Mouse (Mus musculus): ENCODE measurements at regions not wholly inside any gene's neighbourhood (a gene's known extent, or its start where the extent isn't known, plus 50 kb on each side); places are given as distances from the start of the nearest gene placed in this dataset.

DNA sequence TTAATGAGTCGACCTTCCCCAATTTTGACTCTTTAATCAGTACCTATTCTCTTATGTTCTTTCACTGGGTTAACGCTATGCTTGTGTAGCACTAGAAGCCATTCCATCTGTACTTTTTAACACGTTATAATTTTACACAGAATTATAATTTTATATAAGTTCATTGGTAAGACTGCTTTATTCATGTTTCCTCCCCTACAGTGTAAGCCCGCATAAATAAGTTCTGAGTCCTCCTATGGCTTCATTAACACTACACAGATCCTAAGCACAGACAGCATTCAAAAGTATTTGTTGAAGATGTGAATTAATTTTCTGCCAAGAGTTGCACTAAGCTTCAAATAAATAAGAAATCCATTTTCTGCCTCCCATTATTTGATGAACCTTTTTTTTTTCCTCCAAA is 176.1 kb upstream of the Usp25 start:
- DNase-seq (ENCODE audit: low read depth, low spot score): no peak

DNA sequence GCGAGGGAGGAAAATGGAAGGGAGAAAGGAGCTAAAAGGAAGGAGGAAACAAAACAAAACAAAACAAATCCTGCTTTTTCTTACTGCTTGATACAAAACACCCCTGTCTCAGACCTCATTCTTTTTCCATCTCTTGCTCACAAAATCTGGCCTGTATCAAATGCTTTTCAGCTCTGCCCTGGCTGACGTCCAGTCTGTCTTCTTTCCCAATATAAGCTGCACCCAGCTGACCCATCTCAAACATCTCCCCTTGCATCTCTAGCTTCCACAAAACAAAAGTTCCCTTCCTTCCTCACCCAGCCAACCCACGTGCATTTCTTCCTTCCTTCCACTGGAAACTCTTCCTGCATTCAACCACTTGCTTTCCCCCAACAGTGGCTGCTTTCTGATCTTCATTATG is 183.1 kb upstream of the Usp25 start:
- DNase-seq (ENCODE audit: low read depth, low spot score): no peak

DNA sequence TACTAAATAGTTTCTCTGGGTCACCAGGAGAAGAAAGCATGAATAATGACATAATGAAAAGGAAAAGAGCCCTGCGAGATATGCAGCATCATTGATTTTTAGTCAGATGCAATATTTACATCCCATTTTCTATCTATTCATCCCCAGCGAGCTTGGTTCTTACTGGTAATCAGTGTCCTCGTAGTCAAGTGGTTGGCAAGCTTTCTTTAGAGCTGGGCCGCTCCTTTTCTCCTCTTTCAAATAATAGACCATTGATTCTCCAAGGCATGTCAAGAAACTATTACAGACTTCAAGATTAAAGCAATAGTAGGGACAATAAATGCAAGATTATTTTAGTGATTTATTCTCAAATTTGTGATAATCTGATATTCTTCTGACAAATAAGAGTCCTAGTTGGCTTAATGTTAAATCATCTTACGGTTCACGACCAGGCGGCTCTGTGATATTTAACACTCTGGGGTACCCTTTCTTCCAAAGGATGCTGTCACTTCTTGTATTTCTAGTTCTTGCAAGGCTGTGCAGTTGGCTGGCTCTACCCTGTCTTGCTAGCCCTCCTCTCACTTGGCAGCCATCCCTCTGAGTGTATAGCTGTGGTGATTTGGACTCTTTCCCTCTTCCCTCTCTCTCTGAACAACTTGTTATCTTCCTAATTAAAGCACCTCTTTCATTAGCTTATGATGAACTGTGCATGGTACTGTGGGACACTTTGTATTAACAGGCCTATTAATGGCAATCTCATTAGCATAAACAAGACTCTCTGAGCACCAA is 185.6 kb upstream of the Usp25 start:
- DNase-seq (ENCODE audit: low read depth, low spot score): no peak

DNA sequence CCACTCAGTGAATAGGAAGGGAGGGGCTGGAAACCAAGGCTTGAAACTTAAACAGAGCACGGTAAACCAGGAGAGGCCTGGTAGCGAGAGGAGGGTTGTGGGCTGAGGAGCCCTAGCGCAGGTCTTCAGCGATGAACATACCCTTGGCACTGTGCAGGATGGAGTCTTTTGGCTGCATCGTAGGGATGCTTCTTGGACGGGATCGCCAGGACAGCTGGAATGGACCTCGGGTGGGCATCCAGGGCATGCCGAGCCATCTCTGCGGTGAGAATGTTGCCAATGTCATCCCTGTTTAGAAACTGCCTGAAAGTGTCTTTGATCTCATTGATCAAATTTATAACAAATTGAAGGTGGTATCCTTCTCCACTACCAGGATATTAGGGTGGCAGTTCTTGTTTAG is 192.2 kb upstream of the Usp25 start:
- DNase-seq (ENCODE audit: low read depth, low spot score): no peak

DNA sequence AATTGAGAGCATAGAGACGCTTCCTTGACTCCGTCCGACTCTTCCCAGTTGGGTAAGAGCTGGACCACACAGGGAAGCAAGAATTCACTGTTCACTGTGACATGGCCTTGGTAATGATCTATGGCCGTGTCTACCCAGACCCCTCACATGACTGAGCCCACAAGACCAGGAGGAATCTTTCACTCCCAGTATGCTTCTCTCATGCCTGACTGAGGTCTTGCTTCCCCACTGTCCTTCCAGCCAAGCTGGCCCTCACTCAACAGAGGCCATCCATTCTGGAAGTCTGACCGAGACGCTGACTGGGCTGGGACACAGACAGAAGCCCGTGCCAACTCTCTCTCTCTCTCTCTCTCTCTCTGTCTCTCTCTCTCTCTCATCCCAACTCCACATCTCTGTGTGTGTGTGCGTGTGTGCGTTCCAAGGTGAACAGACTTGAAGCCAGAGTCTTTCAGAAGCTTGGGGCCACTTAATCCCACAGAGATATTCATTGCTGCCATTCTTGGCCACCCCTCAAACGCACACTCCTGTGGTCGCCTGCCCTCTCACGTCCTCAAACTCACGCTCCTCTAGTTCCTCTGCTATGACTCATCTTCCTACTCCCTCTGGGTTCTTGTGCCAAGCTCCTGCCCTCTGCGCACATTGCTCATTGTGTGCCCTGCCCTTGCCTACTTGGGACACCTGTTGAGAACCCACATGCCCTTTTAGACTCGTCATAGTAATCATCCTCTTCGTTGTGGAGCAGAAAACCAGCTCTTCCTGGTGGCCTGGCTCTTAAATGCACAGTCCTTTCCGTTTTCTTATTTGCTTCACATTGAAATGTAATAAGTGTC is 197.2 kb upstream of the Usp25 start:
- no peak for DNase-seq (ENCODE audit: low read depth, low spot score)

DNA sequence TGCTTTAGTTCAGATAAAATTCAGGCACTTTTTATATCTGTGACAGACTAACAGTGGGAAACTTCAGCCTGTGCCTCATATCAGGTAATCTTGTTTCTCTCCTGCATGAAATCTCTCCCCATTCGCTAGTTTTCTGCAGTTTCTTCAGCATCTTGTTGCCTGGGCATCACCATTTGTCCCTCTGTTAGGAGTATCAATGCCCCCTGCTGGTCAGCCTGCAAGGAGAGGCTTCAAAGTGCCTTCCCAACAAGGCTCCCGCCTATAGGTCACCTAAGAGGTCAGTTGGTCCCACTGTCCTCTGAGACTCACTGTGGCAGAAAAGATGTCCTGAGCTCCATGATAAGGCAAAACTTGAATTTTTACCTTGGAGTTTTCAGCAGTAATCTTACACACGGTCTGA is 209.8 kb upstream of the Usp25 start:
- peak; percentile 60 for DNase-seq (ENCODE audit: low read depth, low spot score)

DNA sequence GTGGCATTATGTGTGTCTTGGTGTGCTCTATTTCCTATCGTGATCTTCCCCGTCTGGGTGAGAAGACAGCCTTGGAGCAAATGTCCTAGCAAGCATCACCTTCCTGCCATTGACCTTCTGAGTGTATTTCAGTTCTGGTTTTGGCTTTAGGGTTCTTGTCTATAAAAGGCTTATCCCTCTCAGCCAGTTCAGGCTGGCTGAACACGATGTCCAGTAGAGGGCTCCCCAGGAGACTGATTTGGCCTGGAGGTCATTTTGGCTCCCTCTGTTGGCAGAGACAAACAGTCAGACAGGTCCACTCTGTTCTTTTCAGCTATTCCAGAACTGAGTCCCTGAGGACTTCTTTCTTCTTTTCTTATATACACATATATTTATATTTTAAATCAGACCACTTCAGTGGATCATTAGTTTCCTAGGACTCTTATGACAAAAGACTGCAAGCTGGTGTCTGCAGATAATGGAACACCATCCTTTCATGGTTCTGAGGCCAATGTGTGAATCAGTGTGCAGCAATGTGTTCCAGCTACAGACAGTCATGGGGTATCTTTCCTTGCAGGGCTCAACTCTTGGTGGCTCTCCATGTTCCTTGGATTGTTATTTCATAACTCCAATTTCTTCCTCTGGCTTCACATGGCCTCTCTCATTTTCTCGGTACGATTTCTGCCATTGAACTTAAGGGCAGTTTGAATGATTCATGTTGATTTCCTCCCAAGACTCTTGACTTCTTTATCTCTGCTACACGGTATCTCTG is 226.9 kb upstream of the Usp25 start:
- no peak for DNase-seq (ENCODE audit: low read depth, low spot score)

DNA sequence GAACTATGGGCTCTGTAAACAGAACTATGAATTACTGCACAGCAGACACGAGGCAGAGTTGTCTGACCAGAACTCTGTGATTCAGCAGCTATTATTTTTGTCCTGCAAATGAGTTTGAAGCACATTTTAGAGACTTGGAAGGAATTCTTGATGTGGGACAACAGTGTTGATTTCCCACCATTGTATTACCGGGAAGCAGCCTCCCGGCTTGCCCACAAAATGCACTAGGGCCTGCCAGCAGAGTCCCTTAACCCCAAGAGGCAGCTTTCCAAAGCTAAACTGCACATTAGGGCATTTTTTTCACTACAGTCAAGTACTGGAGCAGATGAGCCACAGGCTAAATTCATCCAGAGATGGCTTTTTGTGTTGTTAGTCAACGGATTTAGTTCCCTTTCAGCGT is 230.8 kb upstream of the Usp25 start:
- DNase-seq (ENCODE audit: low read depth, low spot score): no peak

DNA sequence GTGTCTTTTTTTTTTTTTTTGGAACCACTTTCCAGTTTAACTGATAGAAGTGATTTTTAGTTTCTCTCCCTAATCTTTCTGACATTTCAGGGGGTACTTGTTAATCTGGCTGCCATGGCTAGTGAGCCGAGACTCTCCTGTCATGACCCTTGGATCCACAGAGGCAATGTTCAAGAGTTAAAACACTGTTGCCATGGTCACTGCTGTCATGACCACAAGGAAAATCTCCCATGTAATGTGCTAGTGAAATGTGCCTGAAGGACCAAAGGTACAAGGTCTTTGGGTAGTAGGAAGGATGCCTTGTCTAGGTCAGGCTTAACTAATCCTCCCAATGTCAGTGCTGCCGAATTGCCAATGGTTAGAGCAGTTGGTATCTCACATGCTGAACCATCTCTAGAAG is 237.7 kb upstream of the Usp25 start:
- DNase-seq (ENCODE audit: low read depth, low spot score): no peak

DNA sequence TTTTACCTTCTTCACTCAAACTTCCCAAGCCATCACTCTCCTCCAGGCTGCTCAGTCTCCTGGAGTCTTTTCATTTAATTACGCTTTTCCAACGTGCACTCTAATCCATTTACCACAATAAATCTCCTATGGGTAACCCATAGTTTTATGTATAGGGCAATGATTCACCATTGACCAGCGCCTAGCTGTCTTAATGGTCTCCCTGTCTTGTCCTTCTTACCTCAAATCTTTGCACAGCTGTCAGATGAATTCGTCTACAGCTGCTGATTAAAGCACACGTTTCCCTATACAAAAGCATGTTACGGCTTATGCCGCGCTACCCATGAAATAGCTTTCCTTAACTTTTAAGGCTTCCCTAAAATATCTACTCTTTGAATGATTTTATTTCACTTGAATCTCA is 239.5 kb upstream of the Usp25 start:
- DNase-seq (ENCODE audit: low read depth, low spot score): no peak

DNA sequence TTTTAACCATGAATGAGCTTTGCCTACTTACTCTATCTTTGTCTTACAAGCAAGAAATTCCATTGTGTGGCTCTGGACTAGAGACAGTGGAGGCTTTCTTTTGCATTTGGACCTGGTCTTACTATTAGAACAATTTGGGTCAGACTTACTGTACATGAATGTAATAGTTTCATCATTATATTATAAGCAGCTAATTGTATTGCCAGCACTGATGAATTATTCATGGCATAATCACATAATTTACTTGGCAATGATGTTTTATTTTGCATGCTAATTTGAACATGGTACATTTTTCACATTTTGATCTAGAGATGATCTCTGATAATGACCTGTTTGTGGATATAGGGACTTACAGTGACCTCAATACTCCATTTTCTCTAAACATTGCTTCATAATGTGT is 240.0 kb upstream of the Usp25 start:
- DNase-seq (ENCODE audit: low read depth, low spot score): no peak

DNA sequence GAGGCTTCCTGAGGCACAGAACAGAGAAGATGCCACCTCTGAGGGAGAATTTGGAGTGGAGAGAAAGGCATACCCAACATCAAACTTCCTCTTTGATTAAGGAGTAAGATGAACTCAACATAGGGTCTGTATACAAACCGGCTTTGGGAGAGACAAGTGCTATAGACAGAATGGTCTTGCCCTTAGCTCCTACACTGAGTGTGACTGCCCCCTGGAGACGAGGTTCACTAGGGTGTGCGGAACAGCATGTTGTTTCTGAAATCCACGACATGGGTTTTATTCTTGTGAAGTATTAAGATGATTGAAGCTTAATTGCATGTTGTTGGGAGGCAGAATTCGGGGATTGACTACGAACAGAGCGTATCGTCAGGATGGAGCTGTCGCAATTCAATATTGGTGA is 244.9 kb upstream of the Usp25 start:
- DNase-seq (ENCODE audit: low read depth, low spot score): no peak

DNA sequence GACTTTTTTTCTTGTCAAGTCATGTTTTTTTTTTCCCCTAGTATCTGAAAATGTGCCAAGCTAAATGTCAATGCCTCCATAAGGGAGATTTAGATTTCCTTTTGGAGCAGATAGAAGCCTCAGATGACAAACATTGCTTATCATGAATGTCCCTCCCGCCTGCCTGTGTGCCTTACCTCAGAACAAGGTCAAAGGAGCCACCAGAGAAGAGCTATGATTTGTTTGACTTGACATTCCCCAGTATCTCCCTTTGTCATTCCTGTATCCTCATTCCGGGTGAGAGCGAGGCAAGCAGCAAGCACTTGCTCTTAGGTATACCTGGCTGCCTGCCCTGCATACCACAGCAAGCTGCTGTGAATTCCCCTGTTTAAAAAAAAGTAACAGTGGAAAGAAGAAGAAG is 246.9 kb upstream of the Usp25 start:
- DNase-seq (ENCODE audit: low read depth, low spot score): no peak

DNA sequence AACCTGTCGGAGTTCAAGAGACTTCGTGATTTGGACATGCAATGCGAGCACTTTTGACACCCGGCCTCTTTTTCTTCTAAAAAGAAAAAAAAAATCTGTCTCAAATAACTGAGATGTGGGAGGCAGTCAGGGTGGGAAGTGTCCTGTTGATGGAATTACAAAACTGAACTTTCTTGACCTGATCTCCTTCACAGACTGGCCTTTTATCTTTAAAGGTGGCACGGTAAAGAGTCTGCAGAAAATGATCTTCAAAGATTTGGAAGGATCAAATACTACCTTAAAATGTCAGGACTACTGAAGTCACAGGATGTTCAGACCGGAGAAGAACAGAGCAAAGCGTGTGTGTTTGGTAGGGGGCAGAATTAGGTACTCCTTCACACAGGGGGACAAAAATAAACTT is 248.0 kb upstream of the Usp25 start:
- peak; percentile 38 for DNase-seq (ENCODE audit: low read depth, low spot score)

DNA sequence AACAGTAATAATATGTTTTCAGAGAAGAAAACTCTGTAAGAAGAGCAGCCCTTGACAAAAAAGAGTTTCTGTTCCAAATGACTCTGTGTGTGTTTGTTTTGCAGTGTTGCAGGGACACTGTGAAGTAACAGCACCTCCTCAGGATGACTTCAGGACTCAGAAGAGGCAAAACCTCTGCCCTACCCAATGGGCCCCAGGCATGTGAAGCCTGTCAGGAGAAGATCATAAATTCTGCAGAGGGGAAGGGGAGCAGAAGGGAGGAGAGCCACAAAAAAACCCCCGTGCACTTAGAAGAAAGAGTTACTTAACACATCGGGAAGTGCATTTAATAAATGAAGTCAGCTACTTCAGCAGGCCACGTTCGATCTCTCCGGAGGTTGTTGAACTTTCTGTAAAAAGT is 248.5 kb upstream of the Usp25 start:
- DNase-seq (ENCODE audit: low read depth, low spot score): peak; percentile 34

DNA sequence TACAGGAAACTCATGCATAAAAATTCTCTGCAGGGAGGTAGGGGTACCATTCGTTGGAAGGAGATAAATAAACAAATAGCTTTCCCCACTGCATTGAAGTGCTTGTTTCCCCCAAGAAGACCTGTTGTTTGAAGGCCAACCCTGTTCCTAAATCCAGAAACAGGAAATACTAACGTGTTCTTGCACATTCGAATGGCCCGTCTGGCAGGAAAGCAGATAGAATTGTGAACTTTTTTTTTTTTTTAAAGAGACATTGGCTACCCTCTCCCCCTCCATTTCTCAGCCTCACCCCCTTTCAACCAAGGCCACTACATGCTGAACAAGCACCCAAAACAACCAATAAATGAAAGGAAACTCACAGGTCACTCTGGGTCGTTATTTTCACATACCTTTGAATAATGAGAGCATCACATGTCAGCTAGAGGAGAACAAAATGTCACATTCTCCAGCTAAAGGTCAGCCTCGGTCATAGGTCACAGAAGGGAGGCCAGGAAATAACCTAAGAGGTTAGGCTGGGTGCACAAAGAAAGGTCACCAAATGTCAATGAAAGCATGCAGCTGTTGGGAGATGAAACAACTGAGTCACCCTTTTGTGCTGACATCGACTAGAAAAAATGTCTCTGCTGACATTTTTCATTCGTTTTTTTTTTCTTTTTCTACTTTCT is 250.8 kb upstream of the Usp25 start:
- DNase-seq (ENCODE audit: low read depth, low spot score): peak; percentile 80

DNA sequence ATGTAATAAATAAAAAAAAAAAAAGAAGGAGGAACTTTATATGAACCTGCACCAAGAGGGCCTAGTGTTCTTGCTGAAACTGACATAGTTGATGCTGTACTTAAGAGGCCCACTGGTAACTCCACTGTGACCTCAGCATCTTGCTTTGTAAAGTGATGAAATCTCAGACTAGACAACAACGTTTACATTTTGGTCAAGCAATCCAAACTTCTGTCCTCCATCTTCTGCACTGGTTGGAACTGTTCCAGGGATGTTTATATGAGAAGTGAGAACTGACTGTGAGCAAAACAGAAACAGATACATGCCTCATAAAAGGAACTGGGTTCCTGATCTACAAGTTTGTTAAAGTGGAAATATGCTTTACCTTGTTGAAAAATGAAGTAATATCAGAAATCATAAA is 251.7 kb upstream of the Usp25 start:
- DNase-seq (ENCODE audit: low read depth, low spot score): no peak

DNA sequence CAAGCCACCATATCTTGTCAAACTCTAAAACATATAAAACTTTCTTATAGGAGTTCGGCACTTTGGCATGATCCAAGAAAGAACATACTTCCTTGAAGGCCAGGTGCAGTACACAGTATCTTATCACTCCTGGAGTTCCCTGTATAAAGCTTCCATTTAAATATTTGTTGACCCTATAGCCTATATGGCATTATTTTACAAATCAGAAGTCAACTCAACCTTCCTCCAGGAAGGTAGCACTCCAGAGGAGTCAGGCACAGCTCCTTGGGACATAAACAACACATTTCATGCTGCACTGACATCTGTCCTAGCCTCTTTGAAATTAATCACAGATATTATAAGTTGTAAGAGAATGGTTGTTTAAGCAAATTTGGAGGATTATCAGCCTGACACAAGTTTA is 252.5 kb upstream of the Usp25 start:
- DNase-seq (ENCODE audit: low read depth, low spot score): no peak

DNA sequence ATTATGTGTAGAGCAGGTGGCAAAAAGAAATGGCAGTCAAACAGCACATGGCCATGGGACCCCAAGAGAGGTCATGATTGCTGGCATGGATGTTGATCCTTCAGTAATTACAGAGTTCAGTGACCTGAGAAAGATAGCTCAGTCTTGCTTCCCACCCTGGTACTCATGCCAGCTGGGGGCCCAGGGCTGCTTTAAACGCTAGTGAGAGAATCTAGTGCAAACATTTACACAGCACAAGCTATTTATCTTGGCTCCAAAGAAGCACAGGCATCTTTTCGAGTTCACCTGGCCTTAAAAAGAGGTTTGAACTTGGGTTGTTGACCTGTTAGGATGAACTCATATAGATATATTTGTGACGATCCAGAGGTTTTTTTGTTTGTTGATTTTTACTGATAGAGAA is 258.6 kb upstream of the Usp25 start:
- DNase-seq (ENCODE audit: low read depth, low spot score): no peak

DNA sequence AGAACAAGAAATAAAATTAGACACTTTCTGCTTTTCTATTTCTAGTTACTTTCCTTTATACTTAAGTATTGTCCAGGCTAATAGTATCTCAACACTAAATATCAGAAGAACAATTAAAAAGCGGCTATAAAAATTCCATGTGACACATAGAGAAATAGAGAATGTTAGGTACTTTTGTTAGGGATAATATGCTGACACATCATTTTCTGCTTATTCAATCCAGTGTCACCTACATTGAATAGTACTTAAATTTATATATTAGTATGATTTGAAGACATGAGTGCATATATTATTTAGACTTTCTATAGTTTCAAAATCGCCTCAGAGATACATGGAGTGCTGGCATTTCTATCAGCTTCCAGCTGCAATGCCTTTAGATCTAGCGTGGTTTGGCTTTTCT is 267.1 kb upstream of the Usp25 start:
- no peak for DNase-seq (ENCODE audit: low read depth, low spot score)

DNA sequence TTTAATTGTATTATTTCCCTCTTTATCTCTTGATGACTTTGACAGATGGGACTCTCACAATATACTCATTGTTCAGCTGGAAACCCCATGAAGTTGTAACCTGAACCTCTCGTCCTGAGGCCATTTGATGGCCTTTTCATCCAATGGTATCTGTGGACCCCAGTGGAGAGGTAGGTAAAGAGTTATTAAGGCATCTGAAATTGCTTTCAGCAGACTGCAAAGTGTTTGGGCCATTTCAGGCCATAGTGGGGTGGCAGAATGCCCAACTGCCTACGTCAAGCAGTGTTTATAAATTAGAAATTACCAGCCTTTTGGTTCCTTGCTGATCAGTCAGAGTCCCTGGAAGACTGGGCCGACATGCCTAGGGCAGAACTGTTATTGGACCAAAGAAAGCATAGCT is 272.4 kb upstream of the Usp25 start:
- peak; percentile 57 for DNase-seq (ENCODE audit: low read depth, low spot score)

DNA sequence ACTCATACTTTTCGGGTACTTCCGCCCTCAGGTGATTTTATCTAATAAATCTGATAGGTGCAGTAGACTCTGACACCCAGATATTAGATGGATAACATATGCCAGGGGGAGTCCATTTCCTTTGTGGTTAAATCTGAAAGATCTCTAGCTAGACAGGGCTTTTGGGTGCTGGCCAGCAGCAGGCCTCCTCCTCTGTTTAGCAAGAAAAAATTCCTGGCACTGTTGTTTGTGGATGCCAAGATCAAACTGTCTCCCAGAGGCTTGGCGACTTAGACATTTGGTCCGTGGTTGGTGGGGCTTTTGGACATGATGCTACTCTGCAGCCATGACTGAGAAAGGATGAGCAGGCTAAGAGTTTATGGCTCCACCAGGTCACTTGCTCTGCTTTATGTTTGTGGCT is 287.5 kb upstream of the Usp25 start:
- no peak for DNase-seq (ENCODE audit: low read depth, low spot score)
